Mouse (Mus musculus): ENCODE results near the gene Bean1. TPM values are rescaled to one million over a fixed set of nuclear protein-coding genes. Genes with fewer than 3 reads are reported as not detected.

Gene Bean1
- 6.3 and 8.3 TPM in 2 replicates for polyA plus RNA-seq (2014; fragmentation: Nextera tagmentation; extraction: Ambion mirVana)

DNA sequence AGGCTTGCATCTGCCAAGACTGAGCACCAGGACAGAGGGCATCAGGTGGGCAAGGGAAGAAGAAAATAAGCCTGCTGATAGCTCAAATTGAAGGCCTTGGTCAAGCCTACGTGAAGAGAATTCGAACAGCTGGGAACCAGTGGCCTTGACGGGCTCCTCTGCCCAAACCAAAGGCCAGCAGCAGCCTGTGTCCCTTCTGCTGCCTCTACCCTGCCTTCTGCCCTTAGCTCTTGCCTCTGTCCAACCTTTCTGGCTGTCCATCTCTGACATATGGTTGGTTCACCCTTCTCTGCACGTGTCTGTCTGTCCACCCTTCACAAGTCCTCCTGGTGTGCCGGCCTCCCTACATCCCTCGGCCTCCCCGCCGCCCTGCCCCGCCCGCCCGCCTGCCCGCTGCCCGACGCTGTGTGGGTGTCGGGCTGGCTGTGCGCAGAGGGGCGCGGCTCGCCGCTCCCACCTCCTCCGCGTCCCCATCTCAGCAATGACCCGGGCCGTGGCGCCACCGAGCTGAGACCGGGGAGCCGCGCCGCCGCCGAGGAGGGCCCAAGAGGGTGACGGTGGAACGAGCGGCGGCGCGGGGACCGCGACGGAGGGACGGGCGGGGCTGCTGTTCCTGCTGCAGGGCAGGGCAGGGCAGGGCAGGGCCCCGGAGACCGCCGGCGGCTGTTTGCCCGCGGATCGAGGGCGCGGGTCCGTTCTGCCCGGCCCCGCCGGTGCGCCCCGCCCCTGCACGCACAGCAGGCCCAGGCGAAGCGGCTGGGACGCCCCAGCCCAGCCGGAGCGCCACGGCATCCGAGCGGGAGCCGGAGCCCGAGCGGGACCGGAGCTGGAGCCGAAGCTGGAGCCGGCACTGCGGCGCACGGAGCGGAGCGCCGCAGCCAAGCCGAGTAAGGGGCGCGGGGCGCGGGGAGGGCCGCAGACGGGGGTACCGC, at the start of gene Bean1:
TSS of gene Bean1 (plus strand) at position 325 of the 932 bp plus-strand sequence.
- Histone ChIP-seq H3K4me2 (ENCODE audit: low read length) (peak within 1 kb of the TSS; percentile 93), H3K27me3 (ENCODE audit: control insufficient read depth, insufficient read depth, low read length) (peaks cover 18% of the 10 kb centered on the region), H3K9me3 (ENCODE audit: control insufficient read depth, low read length) (no peaks in the 10 kb centered on the region), H3K36me3 (ENCODE audit: control insufficient read depth, insufficient read depth, low read length) (no peaks in the 10 kb centered on the region), H3K4me3 (replicated peaks; ENCODE audit: low read depth, low read length) (peak within 1 kb of the TSS; percentile 68), H3K9ac (replicated peaks; ENCODE audit: low read length) (peak within 1 kb of the TSS; percentile 86), H3K27ac (replicated peaks; ENCODE audit: low read depth, low read length) (peak within 1 kb of the TSS; percentile 57), H3K4me1 (ENCODE audit: control insufficient read depth, insufficient read depth, low read length) (peaks cover 14% of the 10 kb centered on the region)
- WGBS, result under 1% methylated on average over 87 of the region's 87 CpGs
- peak; percentile 83 for ATAC-seq (ENCODE audit: low FRiP score, low TSS enrichment)
- DNase-seq, result peak; percentile 77

DNA sequence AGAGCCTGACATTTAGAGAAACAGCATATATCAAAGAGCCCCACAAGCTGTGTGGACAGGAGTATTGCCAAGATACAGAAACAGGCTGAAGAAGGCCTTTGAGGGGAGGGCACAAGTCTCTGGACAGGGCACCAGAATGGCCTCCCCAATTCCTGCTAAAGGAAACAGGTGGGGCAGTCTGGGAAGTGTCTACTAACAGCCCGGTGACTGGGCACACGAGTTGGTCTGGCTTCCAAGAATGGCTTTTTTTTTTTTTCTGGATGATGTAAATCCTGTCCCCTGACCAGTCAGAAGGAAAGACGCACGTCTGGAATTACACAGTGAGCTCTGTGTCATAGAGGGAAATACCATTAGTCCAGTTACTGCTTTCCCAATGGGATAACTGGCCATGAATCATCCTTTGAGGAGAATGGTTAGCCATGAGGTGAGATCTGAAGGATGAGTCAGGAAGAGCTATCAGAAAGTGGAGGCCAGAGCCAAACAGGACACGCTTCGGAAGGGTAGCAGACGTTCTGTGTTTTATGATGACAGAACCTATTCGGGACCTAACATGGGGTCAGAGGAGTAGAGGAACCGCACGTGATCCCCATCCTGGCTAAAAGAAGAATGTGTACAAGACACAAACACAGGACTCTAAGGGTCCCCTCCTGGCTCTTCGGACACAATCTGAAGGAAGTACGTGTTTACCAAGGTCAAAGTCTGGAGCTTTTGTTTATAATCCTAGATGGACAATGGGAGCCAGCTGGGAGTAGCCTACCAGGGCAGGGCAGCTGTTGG, 48.4 kb upstream of the Bean1 start:
- no peak overlapping the region for H3K4me2 ChIP-seq (ENCODE audit: low read length)
- H3K4me3 ChIP-seq (replicated peaks; ENCODE audit: low read depth, low read length), result no peak overlapping the region
- no peaks in the 10 kb centered on the region for H3K9me3 ChIP-seq (ENCODE audit: control insufficient read depth, low read length)
- no peaks in the 10 kb centered on the region for H3K36me3 ChIP-seq (ENCODE audit: control insufficient read depth, insufficient read depth, low read length)
- ATAC-seq (ENCODE audit: low FRiP score, low TSS enrichment) (no peak), DNase-seq (no peak)
- no peaks in the 10 kb centered on the region for H3K27me3 ChIP-seq (ENCODE audit: control insufficient read depth, insufficient read depth, low read length)
- H3K9ac ChIP-seq (replicated peaks; ENCODE audit: low read length), result no peak overlapping the region
- no peak overlapping the region for H3K27ac ChIP-seq (replicated peaks; ENCODE audit: low read depth, low read length)
- no peaks in the 10 kb centered on the region for H3K4me1 ChIP-seq (ENCODE audit: control insufficient read depth, insufficient read depth, low read length)
- 86% methylated on average over 12 of the region's 12 CpGs for WGBS

DNA sequence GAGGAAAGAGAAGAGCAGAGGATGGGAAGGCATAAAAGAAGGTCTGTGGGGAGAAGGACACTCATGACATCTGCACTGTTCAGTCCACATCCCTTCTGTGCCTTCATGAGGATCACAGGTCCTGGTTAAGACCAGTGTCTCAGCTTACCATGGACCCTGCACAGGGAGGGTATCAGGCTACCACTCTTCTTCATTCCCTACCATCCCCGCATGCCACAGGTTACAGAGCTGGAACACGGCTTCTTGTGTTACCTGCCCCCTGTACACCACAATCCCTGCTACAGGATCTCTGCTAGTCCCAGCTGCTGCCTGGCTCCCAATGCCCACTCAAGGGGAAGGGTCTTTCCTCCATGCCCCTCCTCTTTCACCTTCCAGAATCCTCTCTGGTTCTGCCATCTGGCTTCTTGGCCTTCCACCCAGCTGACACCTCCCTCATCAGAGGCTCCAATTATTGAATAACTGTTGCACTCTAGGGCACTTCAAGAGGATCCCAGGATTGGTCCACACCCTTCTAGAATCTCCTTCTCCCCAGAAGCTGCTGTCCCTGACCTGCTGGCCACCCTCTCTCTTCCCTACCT, 47.1 kb upstream of the Bean1 start:
- ATAC-seq (ENCODE audit: low FRiP score, low TSS enrichment), result no peak
- Histone ChIP-seq H3K9me3 (ENCODE audit: control insufficient read depth, low read length) (no peaks in the 10 kb centered on the region), H3K4me1 (ENCODE audit: control insufficient read depth, insufficient read depth, low read length) (no peaks in the 10 kb centered on the region), H3K36me3 (ENCODE audit: control insufficient read depth, insufficient read depth, low read length) (no peaks in the 10 kb centered on the region), H3K9ac (replicated peaks; ENCODE audit: low read length) (no peak overlapping the region), H3K4me3 (replicated peaks; ENCODE audit: low read depth, low read length) (no peak overlapping the region), H3K4me2 (ENCODE audit: low read length) (no peak overlapping the region), H3K27me3 (ENCODE audit: control insufficient read depth, insufficient read depth, low read length) (no peaks in the 10 kb centered on the region), H3K27ac (replicated peaks; ENCODE audit: low read depth, low read length) (no peak overlapping the region)
- no peak for DNase-seq
- WGBS, result 100% methylated on average over 2 of the region's 2 CpGs

DNA sequence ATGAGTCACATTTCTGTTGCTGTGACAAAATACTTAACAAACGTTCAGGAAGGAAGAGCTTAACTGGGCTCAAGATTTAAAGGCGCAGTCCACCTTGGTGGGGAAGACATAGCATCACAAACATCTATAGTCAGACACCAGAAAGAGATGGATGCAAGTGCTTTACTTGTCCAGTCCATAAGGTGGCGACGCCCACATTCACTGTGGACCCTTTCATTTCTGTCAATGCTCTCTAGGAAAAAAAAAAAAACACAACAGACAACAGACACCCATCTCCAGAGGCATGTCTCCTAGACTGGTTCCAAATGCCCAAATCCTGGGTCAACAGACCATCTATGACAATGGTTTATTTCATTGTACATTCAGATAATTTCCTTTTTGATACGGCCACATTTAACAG, 45.7 kb upstream of the Bean1 start:
- H3K9me3 ChIP-seq (ENCODE audit: control insufficient read depth, low read length), result no peaks in the 10 kb centered on the region
- H3K4me3 ChIP-seq (replicated peaks; ENCODE audit: low read depth, low read length), result no peak overlapping the region
- no peak for ATAC-seq (ENCODE audit: low FRiP score, low TSS enrichment)
- no peak overlapping the region for H3K4me2 ChIP-seq (ENCODE audit: low read length)
- H3K27ac ChIP-seq (replicated peaks; ENCODE audit: low read depth, low read length), result no peak overlapping the region
- H3K27me3 ChIP-seq (ENCODE audit: control insufficient read depth, insufficient read depth, low read length), result no peaks in the 10 kb centered on the region
- WGBS, result 81% methylated on average over 5 of the region's 5 CpGs
- no peaks in the 10 kb centered on the region for H3K36me3 ChIP-seq (ENCODE audit: control insufficient read depth, insufficient read depth, low read length)
- H3K9ac ChIP-seq (replicated peaks; ENCODE audit: low read length), result no peak overlapping the region
- H3K4me1 ChIP-seq (ENCODE audit: control insufficient read depth, insufficient read depth, low read length), result no peaks in the 10 kb centered on the region
- no peak for DNase-seq

DNA sequence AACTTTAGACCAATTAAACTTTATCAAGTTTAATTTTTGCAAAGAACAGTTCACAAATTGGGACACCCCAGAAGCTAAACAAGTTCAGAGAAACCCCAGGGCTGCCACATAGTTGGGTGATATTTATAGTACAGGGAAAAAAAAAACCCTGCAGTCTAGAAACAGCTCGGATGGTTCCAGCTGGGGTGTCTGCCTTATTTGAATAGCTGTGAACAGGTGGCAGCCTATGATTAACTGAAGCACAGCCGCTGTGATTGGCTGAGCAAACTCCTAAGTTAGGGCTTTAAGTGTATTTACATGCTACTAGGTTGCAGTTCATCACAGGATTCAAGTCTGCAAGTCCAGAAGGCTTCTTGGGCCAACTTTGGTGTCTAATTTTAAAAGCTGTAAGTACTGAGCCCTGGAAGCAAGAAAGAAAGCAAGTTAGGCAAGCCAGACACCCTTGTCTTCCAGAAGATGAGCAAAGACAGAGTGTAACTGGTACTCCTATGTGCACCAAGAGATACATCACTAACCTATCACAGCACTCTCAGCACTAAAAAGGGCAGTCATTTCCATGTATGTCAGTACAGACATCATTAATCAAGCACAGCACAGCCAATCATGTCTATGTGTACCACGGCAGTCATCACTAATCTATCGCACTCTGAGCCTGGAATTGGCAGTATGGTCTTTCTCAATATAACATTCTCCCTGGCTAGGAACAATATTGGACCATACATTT, 42.9 kb upstream of the Bean1 start:
- H3K4me2 ChIP-seq (ENCODE audit: low read length), result no peak overlapping the region
- DNase-seq (no peak), ATAC-seq (ENCODE audit: low FRiP score, low TSS enrichment) (no peak)
- no peak overlapping the region for H3K4me3 ChIP-seq (replicated peaks; ENCODE audit: low read depth, low read length)
- H3K4me1 ChIP-seq (ENCODE audit: control insufficient read depth, insufficient read depth, low read length), result no peaks in the 10 kb centered on the region
- no peaks in the 10 kb centered on the region for H3K9me3 ChIP-seq (ENCODE audit: control insufficient read depth, low read length)
- WGBS, result 73% methylated on average over 4 of the region's 4 CpGs
- no peak overlapping the region for H3K27ac ChIP-seq (replicated peaks; ENCODE audit: low read depth, low read length)
- H3K9ac ChIP-seq (replicated peaks; ENCODE audit: low read length), result no peak overlapping the region
- H3K36me3 ChIP-seq (ENCODE audit: control insufficient read depth, insufficient read depth, low read length), result no peaks in the 10 kb centered on the region
- no peaks in the 10 kb centered on the region for H3K27me3 ChIP-seq (ENCODE audit: control insufficient read depth, insufficient read depth, low read length)

DNA sequence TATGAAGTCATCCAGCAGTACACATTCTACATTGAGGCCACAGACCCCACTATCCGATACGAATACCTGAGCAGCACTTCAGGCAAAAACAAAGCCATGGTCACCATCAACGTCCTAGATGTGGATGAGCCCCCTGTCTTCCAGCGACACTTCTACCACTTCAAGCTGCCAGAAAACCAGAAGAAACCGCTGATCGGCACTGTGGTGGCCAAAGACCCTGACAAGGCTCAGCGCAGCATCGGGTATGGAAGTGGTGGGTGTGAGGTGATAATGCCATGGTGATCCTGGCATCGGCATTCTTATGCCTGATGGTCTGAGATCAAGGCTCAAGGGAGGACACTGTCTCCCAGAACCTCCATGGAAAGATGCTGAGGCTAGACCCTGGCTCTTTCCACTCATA, 39.3 kb upstream of the Bean1 start:
- no peaks in the 10 kb centered on the region for H3K9me3 ChIP-seq (ENCODE audit: control insufficient read depth, low read length)
- ATAC-seq (ENCODE audit: low FRiP score, low TSS enrichment), result no peak
- no peak overlapping the region for H3K4me2 ChIP-seq (ENCODE audit: low read length)
- no peak overlapping the region for H3K9ac ChIP-seq (replicated peaks; ENCODE audit: low read length)
- no peak overlapping the region for H3K4me3 ChIP-seq (replicated peaks; ENCODE audit: low read depth, low read length)
- no peak for DNase-seq
- H3K36me3 ChIP-seq (ENCODE audit: control insufficient read depth, insufficient read depth, low read length), result no peaks in the 10 kb centered on the region
- 95% methylated on average over 9 of the region's 9 CpGs for WGBS
- no peaks in the 10 kb centered on the region for H3K27me3 ChIP-seq (ENCODE audit: control insufficient read depth, insufficient read depth, low read length)
- H3K27ac ChIP-seq (replicated peaks; ENCODE audit: low read depth, low read length), result no peak overlapping the region
- H3K4me1 ChIP-seq (ENCODE audit: control insufficient read depth, insufficient read depth, low read length), result no peaks in the 10 kb centered on the region

DNA sequence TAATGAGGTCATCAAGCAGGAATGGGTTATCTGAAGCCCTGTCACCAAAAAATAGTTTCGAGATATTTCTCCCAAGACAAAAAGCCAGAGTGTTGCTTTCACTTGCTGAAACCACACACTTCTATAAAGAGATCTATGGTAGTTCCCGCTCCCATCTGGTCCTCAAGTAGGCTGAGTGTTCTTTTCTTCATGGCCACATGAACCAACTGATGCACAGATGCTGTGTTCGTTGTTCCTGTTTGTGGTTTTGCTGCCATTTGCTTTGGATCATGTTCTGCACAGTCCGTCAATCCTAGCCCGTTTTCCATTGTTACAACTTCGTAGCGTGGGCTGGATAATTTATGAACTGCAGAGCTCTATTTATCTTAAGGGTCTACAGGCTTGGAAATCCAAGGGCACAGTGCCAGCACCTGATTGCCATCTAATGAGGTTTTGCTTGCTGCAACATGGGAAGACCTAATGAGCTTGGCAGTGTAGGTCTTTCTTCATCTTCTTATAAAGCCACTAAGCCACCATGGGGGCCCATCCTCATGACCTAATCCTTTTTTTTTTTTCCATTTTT, 38.7 kb upstream of the Bean1 start:
- H3K27me3 ChIP-seq (ENCODE audit: control insufficient read depth, insufficient read depth, low read length), result no peaks in the 10 kb centered on the region
- H3K9ac ChIP-seq (replicated peaks; ENCODE audit: low read length), result no peak overlapping the region
- no peak overlapping the region for H3K27ac ChIP-seq (replicated peaks; ENCODE audit: low read depth, low read length)
- ATAC-seq (ENCODE audit: low FRiP score, low TSS enrichment) (no peak), DNase-seq (no peak)
- no peaks in the 10 kb centered on the region for H3K4me1 ChIP-seq (ENCODE audit: control insufficient read depth, insufficient read depth, low read length)
- 90% methylated on average over 7 of the region's 7 CpGs for WGBS
- H3K4me3 ChIP-seq (replicated peaks; ENCODE audit: low read depth, low read length), result no peak overlapping the region
- no peak overlapping the region for H3K4me2 ChIP-seq (ENCODE audit: low read length)
- no peaks in the 10 kb centered on the region for H3K36me3 ChIP-seq (ENCODE audit: control insufficient read depth, insufficient read depth, low read length)
- no peaks in the 10 kb centered on the region for H3K9me3 ChIP-seq (ENCODE audit: control insufficient read depth, low read length)

- no peaks in the 10 kb centered on the region for H3K4me1 ChIP-seq (ENCODE audit: control insufficient read depth, insufficient read depth, low read length)
- no peaks in the 10 kb centered on the region for H3K27me3 ChIP-seq (ENCODE audit: control insufficient read depth, insufficient read depth, low read length)
- H3K9me3 ChIP-seq (ENCODE audit: control insufficient read depth, low read length), result no peaks in the 10 kb centered on the region
- ATAC-seq (ENCODE audit: low FRiP score, low TSS enrichment) (no peak), DNase-seq (no peak)
- H3K27ac ChIP-seq (replicated peaks; ENCODE audit: low read depth, low read length), result no peak overlapping the region
- H3K4me3 ChIP-seq (replicated peaks; ENCODE audit: low read depth, low read length), result no peak overlapping the region
- H3K36me3 ChIP-seq (ENCODE audit: control insufficient read depth, insufficient read depth, low read length), result no peaks in the 10 kb centered on the region
- H3K4me2 ChIP-seq (ENCODE audit: low read length), result no peak overlapping the region
- no peak overlapping the region for H3K9ac ChIP-seq (replicated peaks; ENCODE audit: low read length)
- 89% methylated on average over 8 of the region's 8 CpGs for WGBS
Observed at GRCm38 (mm10) chr8:104134521-104134920, 35.7 kb upstream of the Bean1 start.

All from midbrain, embryonic 14.5 days (tissue).